Mouse (Mus musculus) stomach, postnatal 0 days (tissue): ENCODE data around the gene Ldb3.
A peak's percentile ranks its signal among the peaks of the same experiment; 100 is the strongest.

Experiments used
- CTCF ChIP-seq: IDR thresholded peaks from 2 replicates; pipeline ENCODE4 v1.5.1; 2016; ENCODE audit warnings: antibody characterized with exemption, low read depth, mild to moderate bottlenecking, moderate library complexity
- EP300 ChIP-seq: optimal IDR thresholded peaks from 2 replicates; pipeline ENCODE3; 2016; ENCODE audit warnings: antibody characterized with exemption

- TF ChIP-seq CTCF, result peak; percentile 44
- no peak for TF ChIP-seq EP300
These were observed 7.2 kb upstream of the Ldb3 start for GRCm38 (mm10) chr14:34595596-34596255.
